Mouse (Mus musculus): ENCODE data around the gene Fchsd2. TPM values are rescaled to one million over a fixed set of nuclear protein-coding genes. Genes with fewer than 3 reads are reported as not detected.

Fchsd2 gene
- total RNA-seq, 1 experiment from 2014 or later: 21.6 TPM

DNA sequence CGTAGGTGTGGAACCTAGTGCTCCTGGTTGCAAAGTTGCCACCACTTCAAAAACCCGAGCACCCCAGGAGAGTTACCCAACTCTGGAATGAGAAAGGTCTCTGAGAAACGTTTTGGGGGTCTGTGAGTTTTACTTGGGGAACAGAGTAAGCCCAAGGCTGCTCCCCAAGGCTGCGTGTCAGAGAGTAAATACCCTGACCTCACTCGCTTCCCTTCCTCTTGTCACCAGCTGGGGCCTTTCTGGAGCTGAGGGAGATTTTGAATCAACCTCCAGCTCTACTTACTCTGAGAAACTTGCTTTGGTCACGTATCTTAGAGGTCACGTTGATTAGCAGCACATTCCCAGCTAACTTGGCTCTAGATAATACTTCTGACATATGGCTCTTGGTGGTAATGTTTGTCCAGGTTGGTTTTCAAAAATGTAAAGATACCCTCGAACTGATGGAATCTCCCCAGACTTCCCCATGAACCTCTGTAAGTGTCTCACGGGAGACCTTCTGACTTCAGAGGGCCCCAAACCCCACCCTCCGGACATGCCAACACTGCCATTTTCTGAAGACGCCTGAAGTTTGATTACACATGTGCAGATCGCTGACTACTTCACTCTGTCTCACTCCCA is 20.4 kb upstream of the Fchsd2 start:
- no peak for DNase-seq

DNA sequence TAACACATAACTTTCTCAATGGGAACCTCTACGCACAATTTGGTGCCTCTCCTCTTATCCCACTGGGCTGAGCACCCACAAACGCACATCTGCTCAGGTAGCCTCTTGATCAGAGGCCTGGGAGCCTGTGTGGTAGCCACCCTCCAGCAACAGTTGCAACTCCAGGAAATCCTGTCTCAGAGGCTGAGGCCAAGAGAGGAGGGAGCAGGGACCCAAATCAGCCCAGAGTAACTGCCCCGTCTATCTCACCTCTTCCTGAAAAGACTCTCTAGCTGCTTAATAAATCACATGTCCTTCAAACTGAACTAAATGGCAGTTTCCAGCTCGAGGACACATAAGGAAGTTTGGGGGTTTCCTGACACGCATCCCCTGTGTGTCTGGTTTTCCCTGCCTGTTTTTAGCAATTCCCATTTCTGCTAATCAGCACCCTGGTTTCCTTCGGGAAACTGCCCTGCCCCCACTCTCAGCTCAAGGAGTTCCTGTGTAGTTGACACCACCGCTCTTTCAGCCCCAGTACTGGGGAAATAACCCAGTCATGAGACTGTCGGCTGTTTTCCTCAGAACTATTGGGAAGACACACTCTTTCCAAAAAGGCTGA is 18.4 kb upstream of the Fchsd2 start:
- peak; percentile 40 for DNase-seq

DNA sequence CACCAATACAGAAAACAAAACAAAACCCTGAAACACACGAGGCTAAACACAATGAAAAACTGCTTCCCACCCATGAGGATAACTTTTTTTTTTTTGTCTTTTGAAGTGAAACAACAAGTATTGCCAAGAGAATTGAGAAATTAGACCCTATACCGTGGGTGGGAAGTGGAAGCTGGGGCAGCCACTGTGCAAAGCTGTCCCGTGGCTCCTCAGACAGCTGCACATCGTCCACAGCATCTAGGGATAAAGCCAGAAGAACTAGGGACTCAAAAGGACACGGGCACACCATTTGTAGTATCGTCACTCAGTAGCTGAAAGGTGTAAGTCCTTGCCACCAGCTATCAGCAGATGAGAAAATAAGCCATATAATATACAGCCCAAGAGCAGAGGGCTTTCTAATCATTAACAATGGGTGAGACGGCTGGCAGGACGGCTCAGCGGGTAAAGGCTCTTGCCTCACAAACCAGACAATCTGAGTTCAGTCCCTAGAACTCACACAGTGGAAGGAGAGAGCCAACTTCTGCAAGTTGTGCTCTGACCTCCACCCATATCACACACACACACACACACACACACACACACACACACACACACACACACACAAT is 9.0 kb upstream of the Fchsd2 start:
- DNase-seq: no peak

DNA sequence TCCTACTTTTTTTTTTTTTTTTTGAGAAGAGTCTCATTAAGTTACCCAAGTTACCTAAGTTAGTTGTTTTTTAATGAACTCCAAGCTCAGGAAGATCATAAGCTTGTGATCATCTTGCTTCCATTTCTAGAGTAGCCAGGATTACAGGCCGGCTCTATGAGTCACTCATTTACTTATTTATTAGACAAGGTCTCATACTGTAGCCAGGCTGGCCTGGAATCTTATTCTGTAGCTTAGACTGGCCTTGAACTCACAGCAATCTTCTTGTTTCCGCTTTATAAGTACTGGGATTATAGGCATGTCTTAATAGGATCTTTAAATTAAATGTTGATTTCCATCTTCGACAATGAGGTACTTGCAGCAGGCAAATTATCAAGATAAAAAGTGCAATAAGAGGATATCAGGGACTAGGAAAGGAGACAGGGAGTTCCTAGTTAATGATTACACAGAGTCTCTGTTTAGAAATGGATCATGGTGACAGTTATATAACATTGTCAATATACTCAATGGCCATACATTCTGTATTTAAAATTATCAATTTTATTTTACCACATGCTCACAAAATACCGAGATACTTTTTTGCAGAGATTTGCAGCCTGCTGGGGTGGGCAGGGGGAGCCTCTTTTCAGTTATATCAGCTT is 7.7 kb upstream of the Fchsd2 start:
- DNase-seq: no peak

DNA sequence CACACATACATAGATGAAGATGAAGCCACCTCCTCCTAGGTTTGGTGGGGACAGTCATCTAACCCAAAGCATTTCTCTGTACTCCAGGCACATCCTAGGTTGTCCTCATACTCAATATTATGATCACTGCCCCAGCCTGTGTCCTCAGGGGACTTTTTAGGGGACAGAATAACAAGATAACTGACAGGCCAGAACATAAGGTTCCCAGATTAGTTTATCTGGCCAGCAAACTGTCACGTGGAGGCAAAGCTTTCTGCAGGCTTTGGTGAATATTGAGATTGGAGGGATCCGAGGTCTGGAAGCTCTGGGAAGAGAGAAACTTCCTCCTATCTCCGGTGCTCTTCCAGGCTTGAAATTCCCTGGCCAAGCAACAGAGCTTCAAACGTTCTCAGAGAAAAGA is 6.9 kb upstream of the Fchsd2 start:
- no peak for DNase-seq

DNA sequence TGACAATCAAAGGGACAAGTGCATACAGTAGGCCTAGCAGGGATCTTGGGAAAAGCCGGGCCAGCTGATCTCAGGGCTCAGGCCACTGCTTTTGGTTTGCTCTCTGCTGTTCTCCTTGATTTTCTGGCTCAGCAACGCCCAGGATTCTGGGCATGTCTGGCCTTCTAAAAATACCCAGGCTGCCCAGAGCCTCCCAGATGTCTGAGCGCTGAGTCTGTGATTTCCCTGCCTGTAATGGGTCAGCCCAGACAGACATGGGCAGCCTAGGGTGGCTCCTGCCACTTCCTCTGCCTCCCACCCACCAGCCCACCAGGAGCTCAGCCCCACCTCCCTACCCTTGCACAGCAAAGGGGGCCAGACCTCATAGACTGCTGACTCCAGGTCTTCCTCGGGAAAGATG is 4.0 kb upstream of the Fchsd2 start:
- DNase-seq: peak; percentile 31

DNA sequence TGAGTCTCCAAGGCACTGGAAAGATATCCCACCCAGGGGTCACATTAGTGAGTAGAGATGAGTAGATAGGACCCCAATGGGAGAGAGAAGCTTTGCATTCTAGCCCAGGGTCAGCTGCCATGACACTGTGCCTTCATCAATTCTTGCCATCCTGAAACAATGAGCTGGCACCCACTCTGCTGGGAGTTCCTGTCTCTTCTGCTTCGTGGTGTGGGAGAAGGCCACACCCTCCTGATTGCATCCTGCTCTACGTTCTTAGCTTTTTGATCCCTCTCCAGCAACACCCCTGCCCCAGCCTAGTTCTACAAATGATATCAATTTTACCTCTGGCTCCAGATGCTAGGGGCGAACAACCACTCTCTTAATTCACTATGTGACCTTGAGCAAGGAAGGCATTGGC is 3.4 kb upstream of the Fchsd2 start:
- no peak for DNase-seq

DNA sequence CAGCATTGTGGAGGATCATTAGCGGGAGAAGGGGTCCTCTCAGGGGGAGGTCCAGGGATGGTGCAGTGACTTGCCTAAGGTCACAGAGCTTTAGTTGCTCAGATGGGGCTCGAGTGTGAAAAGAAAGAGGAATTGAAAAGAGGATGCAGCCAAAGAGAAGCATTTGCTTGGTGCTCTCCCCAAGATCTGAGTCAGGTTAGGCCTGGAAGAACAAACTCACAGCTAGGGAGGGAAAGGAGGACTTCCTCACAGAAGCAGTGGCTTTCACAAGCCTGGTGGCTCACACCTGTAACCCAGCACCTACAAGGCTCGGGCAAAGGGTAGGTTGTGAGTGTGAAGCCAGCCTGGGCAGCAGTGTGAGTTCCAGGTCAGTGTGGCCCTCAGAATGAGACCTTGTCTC is 568 bp downstream of the Fchsd2 start:
- DNase-seq: no peak

DNA sequence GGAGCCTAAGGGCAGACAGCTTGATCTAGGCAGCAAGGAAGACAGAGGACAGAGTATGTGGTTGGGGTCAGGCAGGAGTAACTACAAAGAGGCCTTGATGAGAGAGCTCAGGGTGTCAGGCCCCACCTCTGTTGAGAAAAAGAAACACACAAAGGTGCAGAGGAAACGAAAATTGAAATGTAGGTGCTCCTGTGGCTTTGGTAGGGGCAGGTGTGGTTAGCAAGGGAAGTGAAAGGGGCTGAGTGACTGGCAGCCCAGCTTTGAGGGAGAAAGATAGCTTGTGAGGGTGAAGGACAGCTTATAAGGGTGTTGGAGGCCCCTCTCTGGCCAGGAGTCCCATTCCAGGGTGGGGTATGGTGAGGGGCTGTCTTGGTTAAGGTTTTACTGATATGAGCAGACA is 2.1 kb downstream of the Fchsd2 start:
- DNase-seq: no peak

DNA sequence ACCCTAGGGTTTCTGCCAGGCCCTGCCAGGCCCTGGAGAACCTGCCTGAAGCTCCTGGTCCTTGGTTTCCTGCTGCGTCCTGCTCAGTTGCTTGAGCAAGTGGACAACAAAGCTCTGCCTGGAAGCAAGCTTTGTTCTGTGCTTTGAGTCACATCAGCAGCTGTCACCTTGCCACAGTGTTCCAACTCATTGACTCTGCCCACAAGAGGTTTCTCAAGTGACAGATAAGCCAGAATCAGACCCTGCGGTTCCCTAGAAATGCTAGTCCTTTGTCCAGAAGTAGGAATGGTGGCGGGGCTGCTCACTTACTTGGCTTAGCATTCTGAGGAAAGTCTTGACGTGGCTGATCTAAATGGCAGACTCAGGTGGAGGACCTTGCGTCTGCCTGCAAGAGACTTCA is 2.9 kb downstream of the Fchsd2 start:
- no peak for DNase-seq

DNA sequence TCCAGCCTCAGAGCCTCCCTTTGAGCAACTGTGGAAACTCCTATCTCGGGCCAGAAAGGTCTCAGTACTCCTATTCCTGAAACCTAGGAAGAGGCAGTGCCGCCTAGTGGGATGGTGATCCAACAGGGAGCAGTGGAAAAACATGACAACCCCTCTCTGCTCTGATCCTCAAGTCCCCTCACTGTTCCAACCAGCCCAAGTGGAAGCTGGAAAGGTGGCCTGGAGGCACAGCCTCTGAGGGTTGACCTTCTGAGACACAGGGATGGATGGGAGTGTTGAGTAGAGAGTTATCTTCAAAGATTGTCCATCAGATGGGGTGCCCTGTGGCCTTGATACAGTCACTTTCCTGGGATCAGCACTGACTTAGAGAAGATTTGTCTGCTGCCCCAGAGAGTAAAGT is 3.9 kb downstream of the Fchsd2 start:
- DNase-seq: no peak

DNA sequence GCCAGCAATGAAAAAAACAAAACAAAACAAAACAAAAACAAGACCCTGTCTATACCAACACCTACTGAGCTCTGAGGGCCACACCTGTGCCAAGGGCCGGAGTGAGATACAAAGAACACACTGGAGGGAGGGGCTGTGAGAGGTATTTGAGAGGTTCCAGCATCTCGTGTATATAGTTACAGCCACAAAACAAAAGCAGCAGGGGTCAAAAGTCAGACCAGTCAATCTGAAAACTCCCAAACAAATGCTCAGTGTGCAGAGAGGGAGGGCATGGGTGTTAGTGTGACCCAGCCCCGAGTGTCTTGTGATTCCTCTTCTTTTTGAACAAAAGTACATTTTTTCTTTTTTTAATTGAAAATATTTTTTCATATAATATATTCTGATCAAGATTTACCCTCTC is 4.4 kb downstream of the Fchsd2 start:
- no peak for DNase-seq

DNA sequence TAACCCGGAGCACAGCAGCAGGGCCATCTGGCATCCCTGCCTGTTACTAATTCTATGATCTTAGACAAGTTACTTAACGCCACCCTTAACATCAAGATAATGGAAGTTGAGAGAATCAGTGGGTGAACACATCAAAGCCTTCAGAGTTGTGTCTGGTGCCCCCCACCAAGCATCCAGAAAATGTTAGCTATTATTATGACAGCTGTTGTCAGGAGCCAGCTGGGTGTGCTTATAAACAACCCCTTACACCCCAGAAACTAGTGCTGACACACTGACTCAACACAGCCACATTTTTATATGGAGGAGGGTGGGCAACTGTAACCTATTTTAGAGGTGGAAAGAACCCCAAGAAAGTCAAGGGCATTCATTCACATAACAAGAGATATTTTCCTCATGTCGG is 7.3 kb downstream of the Fchsd2 start:
- no peak for DNase-seq

DNA sequence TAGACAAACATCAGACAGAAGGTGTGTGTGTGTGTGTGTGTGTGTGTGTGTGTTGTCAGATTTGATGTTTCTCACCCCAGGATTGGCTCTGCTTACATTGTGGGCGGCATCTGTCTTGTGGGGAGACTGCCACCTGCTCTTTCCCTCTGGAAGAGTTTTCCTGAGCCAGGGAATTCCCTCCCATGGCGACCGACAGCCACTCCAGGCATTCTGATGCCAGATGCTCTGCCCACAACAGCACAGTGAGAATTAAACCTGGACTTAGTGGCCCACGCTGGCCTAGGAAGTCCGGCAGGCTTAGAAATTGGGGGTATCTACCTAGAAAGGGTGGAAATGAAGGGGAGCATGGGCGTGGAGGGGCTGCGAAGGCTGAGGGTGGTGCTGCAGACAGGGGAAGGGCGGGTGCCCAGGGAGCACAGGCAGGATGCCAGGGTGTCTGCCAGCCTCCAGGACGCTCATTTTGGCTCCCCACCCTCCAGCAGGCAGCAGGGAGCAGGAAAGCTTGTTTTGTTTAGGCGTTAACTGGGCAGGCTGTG is 8.6 kb downstream of the Fchsd2 start:
- peak; percentile 40 for DNase-seq

DNA sequence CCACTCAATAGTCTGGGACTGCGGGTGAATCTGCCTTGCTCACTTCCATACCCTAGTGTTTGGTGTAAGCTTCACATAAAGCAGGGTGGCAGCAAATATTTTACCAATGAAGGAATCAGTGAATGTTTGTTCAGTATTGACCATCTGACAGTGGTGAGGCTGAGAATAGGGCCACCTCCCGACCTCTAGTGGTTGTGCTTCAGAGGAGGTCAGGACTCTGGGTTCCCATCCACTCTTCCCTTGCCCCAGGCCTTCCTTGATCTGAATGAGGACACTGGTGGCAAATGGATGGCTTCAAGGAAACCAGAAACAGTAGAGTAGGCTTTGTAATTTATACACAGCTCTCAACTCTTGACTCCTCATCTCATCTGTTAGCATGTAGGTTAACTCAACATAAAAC is 14.0 kb downstream of the Fchsd2 start:
- no peak for DNase-seq

DNA sequence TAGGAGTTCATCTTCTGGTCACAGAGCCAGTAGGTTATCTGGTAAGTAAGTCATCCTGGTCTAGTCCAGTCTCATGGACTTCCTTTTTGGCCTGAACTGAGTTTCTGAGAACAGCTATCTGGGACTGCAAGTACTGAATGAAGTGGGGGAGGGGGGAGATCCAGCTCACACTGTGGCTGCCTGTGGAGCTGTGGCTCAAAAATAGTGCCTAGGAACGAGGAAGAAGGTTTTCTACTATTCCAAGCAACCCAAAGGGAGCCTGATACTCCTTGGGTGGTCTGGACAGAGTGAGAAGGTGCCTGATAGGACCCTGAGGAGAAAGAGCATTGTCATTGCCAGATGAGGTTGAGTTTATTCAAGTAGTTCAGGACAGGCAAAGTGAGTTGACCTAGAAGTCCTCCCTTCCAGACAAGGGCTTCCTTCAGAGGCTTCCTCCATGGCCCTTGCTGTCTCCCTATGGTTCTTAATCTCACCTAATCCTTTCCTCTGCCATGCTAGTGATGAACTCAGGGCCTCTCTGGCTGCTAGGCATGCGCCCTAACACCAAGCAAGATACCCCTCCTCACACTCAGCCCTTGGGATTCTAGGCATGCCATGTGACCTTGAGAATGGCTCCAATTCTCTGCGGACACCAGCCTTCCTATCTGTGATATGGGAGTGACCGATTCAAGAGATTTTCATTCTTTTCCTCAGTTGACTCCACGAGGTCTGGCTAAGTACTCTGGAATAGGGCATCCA is 14.6 kb downstream of the Fchsd2 start:
- DNase-seq: no peak

DNA sequence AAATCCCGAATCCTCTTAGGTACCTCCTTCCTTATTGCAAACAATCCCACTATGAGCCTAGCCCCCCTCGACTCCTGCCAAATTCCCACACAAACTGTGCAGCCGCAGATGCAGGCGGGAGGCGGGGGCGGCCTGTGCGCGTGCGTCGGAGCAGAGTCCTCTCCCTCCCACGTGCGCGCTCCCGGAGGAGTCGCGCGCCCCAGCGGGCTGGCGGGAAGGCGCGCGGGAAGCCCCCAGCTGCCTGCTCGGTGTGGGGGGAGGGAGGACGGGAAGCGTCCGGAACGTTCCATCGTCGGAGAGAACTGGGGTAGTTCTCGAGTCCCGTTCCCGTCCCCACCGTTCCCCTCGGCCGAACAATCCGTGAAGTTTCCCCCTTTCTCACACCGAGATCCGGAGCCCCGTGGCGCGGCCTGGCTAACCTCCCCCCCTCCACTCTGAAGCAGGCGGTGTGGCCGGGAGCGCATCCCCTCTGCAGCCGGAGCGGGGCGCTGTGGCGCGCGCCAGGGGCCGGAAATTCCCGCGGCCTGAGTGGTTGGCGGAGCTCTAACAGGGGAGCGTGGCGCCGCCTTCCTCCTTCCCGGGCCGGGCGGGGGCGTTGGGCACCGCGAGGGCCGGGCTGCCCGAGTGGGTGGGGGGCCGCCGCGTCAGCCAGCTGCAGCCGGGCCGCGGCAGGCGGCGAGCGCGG is 15.4 kb downstream of the Fchsd2 start:
- DNase-seq: peak; percentile 99

DNA sequence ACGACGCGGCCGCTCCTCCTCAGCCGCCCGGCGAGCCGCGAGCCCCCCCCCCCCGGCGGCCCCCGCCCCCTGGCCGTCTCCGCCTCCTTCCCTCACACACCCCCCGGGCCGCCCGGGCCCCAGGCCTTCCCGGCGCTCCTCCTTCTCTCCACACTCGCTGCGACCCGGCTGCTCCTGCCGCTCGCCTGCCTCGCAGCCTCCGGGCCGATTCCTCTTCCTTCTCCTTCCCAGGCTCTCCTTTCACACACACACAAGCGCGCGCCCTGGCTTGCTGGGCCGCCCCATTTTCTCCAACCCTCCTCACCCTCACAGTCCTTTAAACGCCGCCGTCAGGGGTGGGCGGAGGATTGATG is 16.0 kb downstream of the Fchsd2 start:
- DNase-seq: no peak

DNA sequence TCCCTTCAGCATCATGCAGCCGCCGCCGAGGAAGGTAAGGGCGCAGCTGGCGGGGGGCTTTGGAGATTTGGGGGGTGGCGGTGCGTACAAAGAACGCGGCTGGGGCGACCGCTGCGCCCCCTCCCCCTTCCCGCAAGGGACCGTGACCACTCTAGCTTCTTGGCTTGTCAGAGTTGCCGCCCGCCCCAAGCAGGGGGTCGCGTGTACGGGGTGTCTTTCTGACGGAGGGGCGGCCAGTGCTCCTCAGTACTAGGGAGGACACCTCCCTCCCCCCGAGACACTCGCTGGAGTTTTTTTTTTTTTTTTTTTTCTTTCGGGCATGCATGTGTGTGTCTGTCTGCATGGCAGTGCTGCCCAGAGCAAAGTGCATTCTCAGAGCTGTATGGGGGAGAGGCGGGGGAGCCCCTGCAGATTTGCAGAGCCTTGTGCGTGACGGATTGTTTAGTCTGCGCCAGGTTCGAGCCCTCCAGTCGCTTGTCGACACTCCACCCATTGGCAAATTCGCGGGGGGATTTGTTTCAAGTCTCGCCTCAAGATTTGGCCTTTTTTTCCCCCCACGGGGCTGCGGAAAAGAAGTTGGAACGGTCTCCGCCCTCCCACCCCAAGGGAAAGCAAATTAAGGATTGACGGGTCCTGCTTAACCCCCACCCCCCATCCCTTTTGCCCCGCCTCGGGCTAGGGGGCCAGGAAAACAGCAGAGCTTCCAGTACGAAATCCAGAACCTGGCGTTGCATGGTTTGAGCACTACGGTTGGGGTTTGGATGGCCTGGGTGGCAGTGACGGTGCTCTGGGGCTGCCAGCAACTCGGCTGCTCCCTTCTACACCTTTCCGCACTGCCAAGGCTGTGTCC is 16.6 kb downstream of the Fchsd2 start:
- DNase-seq: peak; percentile 47

DNA sequence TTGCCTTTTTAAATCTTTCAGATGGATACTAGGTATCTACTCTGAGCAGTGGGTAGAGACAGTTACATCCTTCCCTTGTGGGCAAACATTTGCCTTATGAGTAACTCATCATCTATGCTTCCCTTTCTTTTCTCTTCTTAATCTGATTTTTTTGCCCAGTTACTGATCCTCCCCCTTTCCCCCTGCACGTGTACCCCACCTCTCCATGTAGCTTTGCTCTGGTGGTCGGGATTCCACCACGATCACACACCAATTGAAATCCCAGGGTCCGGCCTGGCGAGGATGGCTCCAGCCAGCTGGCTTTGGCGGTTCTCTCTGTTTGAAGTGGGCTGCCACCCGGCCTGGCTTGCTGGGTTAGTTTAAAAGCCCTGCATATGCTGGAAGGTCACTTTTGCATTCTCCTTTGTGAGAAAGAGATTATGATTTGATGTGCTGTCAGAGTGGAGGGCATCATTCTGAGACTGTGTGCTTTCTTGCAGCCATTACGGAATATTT is 17.2 kb downstream of the Fchsd2 start:
- peak; percentile 46 for DNase-seq

DNA sequence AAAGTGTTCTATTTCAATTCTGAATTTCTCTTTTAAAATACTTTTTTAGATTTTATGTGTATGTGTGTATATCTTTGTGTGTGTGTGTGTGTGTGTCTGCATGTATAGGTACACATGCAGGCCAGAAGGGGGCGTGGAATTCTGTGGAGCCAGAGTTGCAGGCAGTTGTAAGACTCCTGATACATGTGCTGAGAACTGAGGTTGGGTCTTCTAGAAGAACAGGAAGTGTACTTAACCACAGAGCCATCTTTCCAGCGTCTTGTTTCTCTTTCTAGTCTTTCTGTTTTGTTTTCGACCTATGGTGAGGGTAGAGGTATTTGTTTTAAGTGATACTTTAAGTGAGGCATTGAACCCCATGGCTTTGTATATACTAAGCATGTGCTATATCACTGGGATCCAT is 20.7 kb downstream of the Fchsd2 start:
- no peak for DNase-seq

Data from adrenal gland, postnatal 14 days (tissue).